22 mouse cellular contexts compared by ENCODE assay signal in genomic region chr19:31210449-31210848, GRCm38 (mm10).
DNase-seq lines count a peak whose midpoint lies in the region; ATAC-seq and TF ChIP-seq lines count a peak whose summit lies in the region.
"Had no signal": no experiment of that assay in that cellular context is flagged by ENCODE, and none has a peak within 500 bp of the region (broad histone marks: within the 10 kb centered on the region; RNA-seq: fewer than 3 reads in every experiment).

No protein-coding gene starts in this region.

- no peak for TF ChIP-seq POLR2A in spleen, adult 2 months (IDR thresholded peaks at IDR 0.05; ENCODE audit: low read depth, low read length)

- peak overlapping the region; percentile 1; the same call in 1 of the 2 replicates for H3K27ac ChIP-seq in spleen, adult 2 months (ENCODE audit: insufficient read depth, low read length)
- H3K27ac ChIP-seq: embryonic facial prominence, embryonic 13.5 days; heart, embryonic 15.5 days; layer of hippocampus, adult 2 months; macrophage; midbrain, embryonic 13.5 days; stomach, embryonic 15.5 days had no signal

- peak; percentile 100 for ATAC-seq in CD4-positive, CD25-positive, alpha-beta regulatory T cell, adult 4 months
- 0 out of 2 replicates have a peak, but pooled peaks have one; percentile 22 for ATAC-seq in common myeloid progenitor, adult 5-6 weeks (replicated peaks; ENCODE audit: low read depth, poor library complexity, severe bottlenecking)
- ATAC-seq: forebrain, embryonic 14.5 days; midbrain, embryonic 13.5 days had no signal

- peak in 1 of 2 experiments; percentile 67 for DNase-seq in spleen, adult 2 months (ENCODE audit: low read depth in 1 of 2, low spot score in 2 of 2)
- DNase-seq in spleen, adult 12 weeks (ENCODE audit: low spot score): no peak
- DNase-seq in natural killer cell, adult 2 months (ENCODE audit: low spot score in 2 of 2): peak; percentile 37 to 58
- no peak for DNase-seq in cerebellum, postnatal 25 days
- DNase-seq in yolk sac, embryonic 10.5 days (ENCODE audit: low spot score): no peak
- DNase-seq: cerebellum, adult 9-10 months; gastrocnemius, postnatal 25 days; kidney, adult 2 months; kidney, postnatal 10 days; lung, embryonic 14.5 days; right cerebral cortex, adult 18-20 months; thymus, adult 2 months had no signal

- H3K4me3 ChIP-seq in spleen, adult 2 months (ENCODE audit: extremely low read depth, insufficient read depth, insufficient read length): no peak overlapping the region
- H3K4me3 ChIP-seq: embryonic facial prominence, embryonic 13.5 days; heart, embryonic 15.5 days; layer of hippocampus, adult 2 months; midbrain, embryonic 13.5 days; myocyte; stomach, embryonic 15.5 days had no signal

- no peak for TF ChIP-seq CTCF in spleen, adult 2 months (IDR thresholded peaks at IDR 0.05; ENCODE audit: extremely low read depth, insufficient read depth, insufficient read length, insufficient replicate concordance)

- no peaks in the 10 kb centered on the region for H3K36me3 ChIP-seq in spleen, adult 2 months (ENCODE audit: control insufficient read depth, insufficient read depth, low read length)
- H3K36me3 ChIP-seq: embryonic facial prominence, embryonic 13.5 days; heart, embryonic 15.5 days; midbrain, embryonic 13.5 days; stomach, embryonic 15.5 days had no signal

- peaks cover 5% of the 10 kb centered on the region; the same call in 1 of the 2 replicates for H3K4me1 ChIP-seq in spleen, adult 2 months (ENCODE audit: control insufficient read depth, insufficient read depth, insufficient read length)
- H3K4me1 ChIP-seq: midbrain, embryonic 13.5 days; stomach, embryonic 15.5 days had no signal

- no peaks in the 10 kb centered on the region for H3K27me3 ChIP-seq in spleen, adult 2 months (ENCODE audit: control insufficient read depth, insufficient read depth, low read length)
- H3K27me3 ChIP-seq: embryonic facial prominence, embryonic 13.5 days; heart, embryonic 15.5 days; midbrain, embryonic 13.5 days; stomach, embryonic 15.5 days had no signal

- WGBS in spleen, adult 2 months: 9% methylated on average over 2 of the region's 2 CpGs

Comparison
In these comparisons a context has a peak if more than half of its experiments do, and no peak if none do; other contexts are left out.
1. DNase-seq: peak in natural killer cell, adult 2 months (2 of 2); none in spleen, adult 12 weeks (single experiment), cerebellum, postnatal 25 days (0 of 2) and yolk sac, embryonic 10.5 days (single experiment).